ENCODE assay signal across 23 mouse cellular contexts in the genomic region with DNA sequence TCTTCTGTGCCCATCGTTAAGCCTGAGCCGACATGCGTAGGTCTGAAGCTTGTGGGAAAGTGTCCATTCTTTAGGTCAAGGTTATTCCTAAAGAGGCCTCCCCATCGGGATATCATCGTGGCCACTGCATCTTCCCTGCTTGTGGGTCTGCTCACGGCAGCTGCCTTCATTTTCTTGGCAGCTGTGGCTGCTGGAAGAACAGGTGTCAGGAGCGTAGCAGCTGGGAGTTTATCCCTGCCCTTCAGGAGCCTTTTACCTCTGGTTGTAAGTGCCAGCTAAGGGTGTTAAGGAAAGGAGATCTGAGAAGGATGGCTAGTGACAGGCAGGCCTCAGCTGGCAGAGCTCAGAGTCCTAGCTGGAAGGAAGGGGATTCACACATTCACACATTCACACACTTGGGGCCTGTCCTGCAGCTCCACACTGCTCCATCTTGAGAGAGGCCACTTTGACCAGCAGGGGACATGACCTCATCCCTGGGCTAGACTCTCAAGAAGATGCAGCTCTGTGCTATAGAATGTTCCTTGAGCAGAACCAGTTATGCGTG.
DNase-seq lines count a peak whose midpoint lies in the region; ATAC-seq and TF ChIP-seq lines count a peak whose summit lies in the region.
"Had no signal": no experiment of that assay in that cellular context is flagged by ENCODE, and none has a peak within 500 bp of the region (broad histone marks: within the 10 kb centered on the region; RNA-seq: fewer than 3 reads in every experiment).

No protein-coding gene starts in this region.

- no peak overlapping the region for H3ac ChIP-seq in C2C12 (ENCODE audit: control insufficient read depth, insufficient read length, low read depth)
- H3ac ChIP-seq in myocyte (ENCODE audit: control insufficient read depth, insufficient read length), result no peak overlapping the region

- peak; percentile 11 for TF ChIP-seq RAD21 in CH12.LX (IDR thresholded peaks at IDR 0.05; ENCODE audit: low read depth, low read length)

- DNase-seq in left cerebral cortex, adult 2 months (ENCODE audit: extremely low spot score in 1 of 2, low spot score in 2 of 2), result no peak
- no peak for DNase-seq in left cerebral cortex, postnatal 25 days (ENCODE audit: low spot score in 2 of 2)
- DNase-seq in CH12.LX (ENCODE audit: extremely low read depth), result no peak
- no peak for DNase-seq in gastrocnemius, postnatal 10 days
- DNase-seq in hindbrain, embryonic 11.5 days (ENCODE audit: low spot score), result no peak
- DNase-seq: adrenal gland, adult 8-10 months; cerebellum, adult 8-10 months; gastrocnemius, postnatal 25 days; heart, adult 2 months; kidney, adult 8-10 months; liver, embryonic 13.5 days; lung, adult 18-20 months; lung, postnatal 10 days; right cerebral cortex, adult 18-20 months had no signal

- no peak overlapping the region for H3K4me3 ChIP-seq in left cerebral cortex, adult 2 months
- H3K4me3 ChIP-seq in C2C12 (ENCODE audit: insufficient read depth, poor library complexity, severe bottlenecking) (no peak overlapping the region), CH12.LX (replicated peaks in 1 of 3; ENCODE audit: low read depth in 2 of 3, low read length in 2 of 3, poor library complexity in 1 of 3) (peak overlapping the region in 1 of 3 experiments; percentile 5), myocyte (no peak overlapping the region)
- no peak overlapping the region for H3K4me3 ChIP-seq in hindbrain, embryonic 11.5 days (ENCODE audit: low read depth, low read length)
- H3K4me3 ChIP-seq: erythroblast, embryonic 14.5 days; heart, adult 2 months; heart, embryonic 12.5 days; limb, embryonic 15.5 days; liver, embryonic 13.5 days; neural tube, embryonic 13.5 days had no signal

- intact Hi-C loops in left cerebral cortex, adult 2 months (cut with DNase I), result loop anchor here (5.0 kb wide), 1 partner anchor 181 kb away; no protein-coding TSS in a partner anchor
- intact Hi-C loops in left cerebral cortex, postnatal 25 days (cut with DNase I), result no loop called here

- no peaks in the 10 kb centered on the region for H3K79me3 ChIP-seq in C2C12 (ENCODE audit: low read depth)

- no peak for ATAC-seq in hindbrain, embryonic 11.5 days (ENCODE audit: low FRiP score)
- ATAC-seq: intestine, embryonic 16.5 days had no signal

- WGBS in hindbrain, embryonic 11.5 days, result 82% methylated on average over 8 of the region's 8 CpGs

- H3K27me3 ChIP-seq in C2C12 (ENCODE audit: control insufficient read depth, insufficient read depth, insufficient read length) (no peaks in the 10 kb centered on the region), CH12.LX (replicated peaks) (no peaks in the 10 kb centered on the region), myocyte (ENCODE audit: control insufficient read depth, insufficient read depth, insufficient read length) (no peaks in the 10 kb centered on the region)
- H3K27me3 ChIP-seq in hindbrain, embryonic 11.5 days (ENCODE audit: control insufficient read depth, insufficient read depth, low read length), result no peaks in the 10 kb centered on the region
- H3K27me3 ChIP-seq: heart, embryonic 12.5 days; limb, embryonic 15.5 days; liver, embryonic 13.5 days; neural tube, embryonic 13.5 days had no signal

- no peaks in the 10 kb centered on the region for H3K36me3 ChIP-seq in C2C12 (ENCODE audit: control insufficient read depth, insufficient read depth)
- H3K36me3 ChIP-seq in CH12.LX (replicated peaks in 1 of 2; ENCODE audit: control insufficient read depth in 1 of 2, insufficient read depth in 1 of 2, low read length in 1 of 2), result peaks cover 0 to 2% of the 10 kb centered on the region in 2 experiments
- no peaks in the 10 kb centered on the region for H3K36me3 ChIP-seq in myocyte (ENCODE audit: control insufficient read depth, insufficient read depth)
- H3K36me3 ChIP-seq in hindbrain, embryonic 11.5 days (ENCODE audit: control insufficient read depth, insufficient read depth, low read length), result no peaks in the 10 kb centered on the region
- H3K36me3 ChIP-seq: G1E; heart, embryonic 12.5 days; limb, embryonic 15.5 days; liver, embryonic 13.5 days; neural tube, embryonic 13.5 days had no signal

- peak overlapping the region; percentile 55; the same call in 1 of the 2 replicates for H3K27ac ChIP-seq in left cerebral cortex, adult 2 months
- H3K27ac ChIP-seq in CH12.LX (ENCODE audit: insufficient read depth, low read depth), result peak overlapping the region; percentile 50; the same call in 1 of the 2 replicates
- no peak overlapping the region for H3K27ac ChIP-seq in hindbrain, embryonic 11.5 days (ENCODE audit: low read depth, low read length)
- H3K27ac ChIP-seq: heart, adult 2 months; kidney, postnatal 0 days; limb, embryonic 15.5 days; liver, embryonic 13.5 days; neural tube, embryonic 13.5 days had no signal

- no peak overlapping the region for H3K9ac ChIP-seq in CH12.LX (ENCODE audit: insufficient read depth, low read depth)
- H3K9ac ChIP-seq in hindbrain, embryonic 11.5 days (ENCODE audit: low read depth, low read length), result no peak overlapping the region
- H3K9ac ChIP-seq: heart, embryonic 12.5 days; limb, embryonic 15.5 days; liver, embryonic 13.5 days; neural tube, embryonic 13.5 days had no signal

- peaks cover 21 to 40% of the 10 kb centered on the region in 2 experiments for H3K4me1 ChIP-seq in CH12.LX (ENCODE audit: control insufficient read depth in 1 of 2, insufficient read depth in 2 of 2)
- no peaks in the 10 kb centered on the region for H3K4me1 ChIP-seq in hindbrain, embryonic 11.5 days (replicated peaks; ENCODE audit: control insufficient read depth, insufficient read depth, low read length)
- H3K4me1 ChIP-seq: heart, embryonic 12.5 days; limb, embryonic 15.5 days; liver, embryonic 13.5 days had no signal

- dilution Hi-C loops in CH12.LX (cut with MboI; ENCODE audit: extremely low pct_ligation_motif_present, extremely low pct_unique_long_range_greater_than_20kb, low sequenced_read_pairs), result no loop called here

- H3K9me3 ChIP-seq in CH12.LX (replicated peaks; ENCODE audit: low read length), result peaks cover 24% of the 10 kb centered on the region
- H3K9me3 ChIP-seq in hindbrain, embryonic 11.5 days (ENCODE audit: control insufficient read depth, low read length), result no peaks in the 10 kb centered on the region
- H3K9me3 ChIP-seq: limb, embryonic 15.5 days; liver, embryonic 13.5 days had no signal

- H3K4me2 ChIP-seq in CH12.LX (ENCODE audit: insufficient read depth, low read depth, poor library complexity, severe bottlenecking), result no peak overlapping the region
- no peak overlapping the region for H3K4me2 ChIP-seq in myocyte (ENCODE audit: low read depth)
- H3K4me2 ChIP-seq in hindbrain, embryonic 11.5 days (replicated peaks; ENCODE audit: low read depth, low read length), result no peak overlapping the region
- H3K4me2 ChIP-seq: heart, embryonic 12.5 days; limb, embryonic 15.5 days; liver, embryonic 13.5 days; neural tube, embryonic 13.5 days had no signal

- no peak for TF ChIP-seq POLR2A in CH12.LX (IDR thresholded peaks at IDR 0.05; ENCODE audit: low read depth, low read length)
- TF ChIP-seq POLR2A in myocyte (IDR thresholded peaks at IDR 0.05; ENCODE audit: insufficient read length, low read depth), result no peak

- in situ Hi-C loops in CH12.LX (cut with MboI; ENCODE audit: low pct_ligation_motif_present, low pct_unique_long_range_greater_than_20kb, low sequenced_read_pairs), result loop anchor here (5.0 kb wide), 1 partner anchor 36 kb away; no protein-coding TSS in a partner anchor

- no peak for TF ChIP-seq CTCF in left cerebral cortex, adult 2 months (IDR thresholded peaks at IDR 0.05)
- no peak for TF ChIP-seq CTCF in C2C12 (IDR thresholded peaks at IDR 0.05; ENCODE audit: control insufficient read depth, insufficient read depth, insufficient read length)
- TF ChIP-seq CTCF in CH12.LX (conservative IDR thresholded peaks at IDR 0.05 in 1 of 2, IDR thresholded peaks at IDR 0.05 in 1 of 2; ENCODE audit: low read depth in 2 of 2, low read length in 2 of 2), result peak in 1 of 2 experiments; percentile 28; a peak in 2 of 4 replicates

- no peak for TF ChIP-seq EP300 in CH12.LX (IDR thresholded peaks at IDR 0.05; ENCODE audit: low read length)

- H3K79me2 ChIP-seq in C2C12 (ENCODE audit: control insufficient read depth, insufficient read depth) (no peaks in the 10 kb centered on the region), CH12.LX (replicated peaks; ENCODE audit: control insufficient read depth, extremely low read depth, insufficient read depth, poor library complexity, severe bottlenecking) (no peaks in the 10 kb centered on the region), myocyte (ENCODE audit: control insufficient read depth, insufficient read depth) (no peaks in the 10 kb centered on the region)

TF ChIP-seq in C2C12, 6 proteins besides CTCF, POLR2A, EP300 and RAD21:
- TF ChIP-seq FOSL1 (IDR thresholded peaks at IDR 0.05; ENCODE audit: insufficient read depth, low read length, poor library complexity, severe bottlenecking) (no peak), MYOD1 (IDR thresholded peaks at IDR 0.05; ENCODE audit: control insufficient read depth, insufficient read length, low read depth) (peak; percentile 45)

TF ChIP-seq in CH12.LX, 34 proteins besides CTCF, POLR2A, EP300 and RAD21:
- TF ChIP-seq USF1 (IDR thresholded peaks at IDR 0.05; ENCODE audit: low read depth, low read length) (no peak), JUN (IDR thresholded peaks at IDR 0.05; ENCODE audit: insufficient read depth, low read depth, low read length) (no peak), JUND (conservative IDR thresholded peaks at IDR 0.05; ENCODE audit: low read depth, low read length) (no peak), PAX5 (IDR thresholded peaks at IDR 0.05; ENCODE audit: low read length) (no peak), SMC3 (IDR thresholded peaks at IDR 0.05; ENCODE audit: low read depth, low read length) (peak; percentile 47), ZMIZ1 (IDR thresholded peaks at IDR 0.05; ENCODE audit: low read depth, low read length) (no peak), IRF4 (IDR thresholded peaks at IDR 0.05; ENCODE audit: low read depth, low read length) (no peak; the same call in 1 of the 2 replicates), MAZ (IDR thresholded peaks at IDR 0.05; ENCODE audit: low read depth, low read length) (no peak)
TF ChIP-seq in CH12.LX: peak in this region for 1.

TF ChIP-seq in myocyte, 11 proteins besides CTCF, POLR2A, EP300 and RAD21:
- TF ChIP-seq TCF12 (IDR thresholded peaks at IDR 0.05; ENCODE audit: insufficient read depth, poor library complexity, severe bottlenecking) (peak; percentile 69), MYOD1 (IDR thresholded peaks at IDR 0.05; ENCODE audit: control insufficient read depth in 1 of 3, insufficient read length in 2 of 3, low read depth in 2 of 3) (peak; percentile 25 to 90 (median 79)), MYOG (IDR thresholded peaks at IDR 0.05; ENCODE audit: control insufficient read depth in 1 of 3, insufficient read depth in 1 of 3, insufficient read length in 2 of 3, low read depth in 2 of 3) (peak; percentile 47 to 84 (median 81)), TCF3 (IDR thresholded peaks at IDR 0.05; ENCODE audit: insufficient read length, low read depth) (peak; percentile 61), POLR2AphosphoS2 (IDR thresholded peaks at IDR 0.05; ENCODE audit: insufficient read length, low read depth) (no peak), MAX (IDR thresholded peaks at IDR 0.05; ENCODE audit: low read depth) (no peak)
